Mouse (Mus musculus): ENCODE data around the gene Rimbp2. TPM values are rescaled to one million over a fixed set of nuclear protein-coding genes. Genes with fewer than 3 reads are reported as not detected.
A peak's percentile ranks its signal among the peaks of the same experiment; 100 is the strongest.

Gene Rimbp2
- total RNA-seq (2012; rRNA removed), result 1.2 TPM in 2 replicates

- TF ChIP-seq ZNF384 (IDR thresholded peaks at IDR 0.05; ENCODE audit: low read depth, low read length), result no peak
- Histone ChIP-seq H3K36me3 (ENCODE audit: control insufficient read depth, insufficient read depth, low read length, poor library complexity, severe bottlenecking) (no peaks in the 10 kb centered on the region), H3K9ac (ENCODE audit: insufficient read depth, low read depth, low read length, poor library complexity, severe bottlenecking) (peak within 1 kb of the TSS; percentile 1; the same call in 1 of the 2 replicates), H3K9me3 (ENCODE audit: control insufficient read depth, insufficient read depth, low read depth, low read length) (no peaks in the 10 kb centered on the region), H3K4me1 (ENCODE audit: control insufficient read depth in 2 of 2, insufficient read depth in 2 of 2, low read length in 2 of 2, poor library complexity in 1 of 2) (peaks cover 0 to 5% of the 10 kb centered on the region in 2 experiments; a peak in 1 of 4 replicates), H3K27ac (ENCODE audit: insufficient read depth, low read depth, low read length, poor library complexity, severe bottlenecking) (no peak within 1 kb of the TSS), H3K4me3 (ENCODE audit: insufficient read depth in 1 of 2, low read depth in 1 of 2, low read length in 2 of 2, poor library complexity in 1 of 2, severe bottlenecking in 1 of 2) (peak within 1 kb of the TSS; percentile 38 to 50)
- peak; percentile 54 for DNase-seq (ENCODE audit: low read depth, low spot score)
- in situ Hi-C loops (cut with MboI; ENCODE audit: low sequenced_read_pairs in 2 of 2, unreplicated experiment in 2 of 2), result no loop called here
These were observed at the start of gene Rimbp2 for GRCm38 (mm10) chr5:128953278-128954070. Rimbp2 (minus strand) TSS chr5:128953486.

DNA sequence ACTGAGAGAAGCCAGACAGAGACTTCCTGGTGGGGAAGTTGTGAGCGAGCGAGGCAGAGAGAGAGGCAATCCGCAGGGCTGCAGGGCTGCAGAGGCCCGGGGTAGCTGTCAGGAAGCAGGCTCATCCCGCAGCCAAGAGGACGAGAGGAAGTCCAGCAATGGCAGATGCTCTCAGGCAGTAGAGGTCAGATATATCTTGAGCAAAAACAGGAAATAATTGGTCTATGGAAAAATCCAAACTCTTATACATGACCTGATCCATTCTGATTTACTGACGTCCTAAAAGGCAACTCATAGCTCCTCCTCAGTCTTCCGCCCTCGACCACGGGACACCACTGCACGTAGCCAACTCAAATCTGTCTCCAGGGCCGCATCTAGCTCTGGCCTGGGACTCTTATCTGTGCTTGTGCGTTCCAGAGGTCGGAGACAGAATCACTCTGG lies 49.3 kb upstream of the Rimbp2 start:
- H3K9ac ChIP-seq (ENCODE audit: insufficient read depth, low read depth, low read length, poor library complexity, severe bottlenecking), result no peak overlapping the region
- H3K4me3 ChIP-seq (ENCODE audit: insufficient read depth in 1 of 2, low read depth in 1 of 2, low read length in 2 of 2, poor library complexity in 1 of 2, severe bottlenecking in 1 of 2), result no peak overlapping the region
- in situ Hi-C loops (cut with MboI; ENCODE audit: low sequenced_read_pairs in 2 of 2, unreplicated experiment in 2 of 2), result no loop called here
- H3K9me3 ChIP-seq (ENCODE audit: control insufficient read depth, insufficient read depth, low read depth, low read length), result no peaks in the 10 kb centered on the region
- H3K4me1 ChIP-seq (ENCODE audit: control insufficient read depth in 2 of 2, insufficient read depth in 2 of 2, low read length in 2 of 2, poor library complexity in 1 of 2), result peaks cover 0 to 19% of the 10 kb centered on the region in 2 experiments; a peak in 2 of 4 replicates
- peaks cover 3% of the 10 kb centered on the region; the same call in 1 of the 2 replicates for H3K36me3 ChIP-seq (ENCODE audit: control insufficient read depth, insufficient read depth, low read length, poor library complexity, severe bottlenecking)
- TF ChIP-seq ZNF384 (IDR thresholded peaks at IDR 0.05; ENCODE audit: low read depth, low read length) (no peak), MAFK (IDR thresholded peaks at IDR 0.05; ENCODE audit: insufficient read depth, low read depth, low read length) (no peak), ZC3H11A (IDR thresholded peaks at IDR 0.05; ENCODE audit: borderline replicate concordance, low read depth, low read length) (no peak)
- DNase-seq (ENCODE audit: low read depth, low spot score), result no peak
- no peak overlapping the region for H3K27ac ChIP-seq (ENCODE audit: insufficient read depth, low read depth, low read length, poor library complexity, severe bottlenecking)

DNA sequence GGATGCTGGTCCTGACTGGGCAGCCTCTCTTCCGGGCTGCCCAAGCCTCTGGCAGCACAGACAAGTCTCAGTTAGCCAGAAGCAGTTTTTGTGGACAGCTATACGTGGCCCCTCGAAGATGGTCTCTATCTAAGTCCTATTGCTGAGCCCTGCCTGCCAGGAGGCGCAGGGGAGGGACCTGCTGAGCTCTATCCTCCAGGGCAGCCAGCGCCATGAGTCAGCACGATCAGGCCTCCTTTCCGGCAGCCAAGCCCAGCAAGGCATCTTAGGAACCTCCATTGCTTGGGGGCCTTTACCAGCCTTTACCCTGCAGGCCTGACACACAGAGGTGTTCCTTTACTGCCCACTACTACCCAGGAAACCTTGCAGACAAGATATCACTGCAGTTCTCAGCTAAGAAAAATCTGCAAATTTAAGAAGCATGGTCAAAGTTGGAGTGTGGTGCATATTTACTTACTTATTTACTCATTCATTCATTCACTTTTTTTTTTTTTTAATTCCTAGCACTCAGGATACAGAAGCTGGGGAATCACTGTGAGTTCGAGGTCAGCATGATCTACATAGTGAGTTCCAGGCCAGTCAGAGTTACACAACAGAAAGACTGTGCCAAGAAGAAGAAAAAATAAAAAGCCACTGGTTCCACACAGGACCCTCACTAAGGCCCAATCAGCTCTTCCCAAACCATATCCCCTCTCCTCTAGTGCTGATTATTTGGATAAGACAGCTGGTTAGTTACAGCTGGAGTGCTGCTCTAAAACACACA lies 47.6 kb upstream of the Rimbp2 start:
- DNase-seq (ENCODE audit: low read depth, low spot score), result no peak
- in situ Hi-C loops (cut with MboI; ENCODE audit: low sequenced_read_pairs in 2 of 2, unreplicated experiment in 2 of 2), result no loop called here
- H3K27ac ChIP-seq (ENCODE audit: insufficient read depth, low read depth, low read length, poor library complexity, severe bottlenecking), result no peak overlapping the region
- no peaks in the 10 kb centered on the region for H3K9me3 ChIP-seq (ENCODE audit: control insufficient read depth, insufficient read depth, low read depth, low read length)
- peak overlapping the region in 1 of 2 experiments; percentile 29; a peak in 1 of 4 replicates for H3K4me3 ChIP-seq (ENCODE audit: insufficient read depth in 1 of 2, low read depth in 1 of 2, low read length in 2 of 2, poor library complexity in 1 of 2, severe bottlenecking in 1 of 2)
- peaks cover 3% of the 10 kb centered on the region; the same call in 1 of the 2 replicates for H3K36me3 ChIP-seq (ENCODE audit: control insufficient read depth, insufficient read depth, low read length, poor library complexity, severe bottlenecking)
- peak overlapping the region; percentile 62 for H3K9ac ChIP-seq (ENCODE audit: insufficient read depth, low read depth, low read length, poor library complexity, severe bottlenecking)
- TF ChIP-seq MAFK (IDR thresholded peaks at IDR 0.05; ENCODE audit: insufficient read depth, low read depth, low read length) (peak; percentile 55; the same call in 1 of the 2 replicates), HCFC1 (IDR thresholded peaks at IDR 0.05; ENCODE audit: borderline replicate concordance, insufficient read depth, low read length) (no peak), CHD2 (IDR thresholded peaks at IDR 0.05; ENCODE audit: low read depth, low read length) (no peak), ZNF384 (IDR thresholded peaks at IDR 0.05; ENCODE audit: low read depth, low read length) (no peak), ZC3H11A (IDR thresholded peaks at IDR 0.05; ENCODE audit: borderline replicate concordance, low read depth, low read length) (no peak)
- H3K4me1 ChIP-seq (ENCODE audit: control insufficient read depth in 2 of 2, insufficient read depth in 2 of 2, low read length in 2 of 2, poor library complexity in 1 of 2), result peaks cover 0 to 18% of the 10 kb centered on the region in 2 experiments; a peak in 1 of 4 replicates

DNA sequence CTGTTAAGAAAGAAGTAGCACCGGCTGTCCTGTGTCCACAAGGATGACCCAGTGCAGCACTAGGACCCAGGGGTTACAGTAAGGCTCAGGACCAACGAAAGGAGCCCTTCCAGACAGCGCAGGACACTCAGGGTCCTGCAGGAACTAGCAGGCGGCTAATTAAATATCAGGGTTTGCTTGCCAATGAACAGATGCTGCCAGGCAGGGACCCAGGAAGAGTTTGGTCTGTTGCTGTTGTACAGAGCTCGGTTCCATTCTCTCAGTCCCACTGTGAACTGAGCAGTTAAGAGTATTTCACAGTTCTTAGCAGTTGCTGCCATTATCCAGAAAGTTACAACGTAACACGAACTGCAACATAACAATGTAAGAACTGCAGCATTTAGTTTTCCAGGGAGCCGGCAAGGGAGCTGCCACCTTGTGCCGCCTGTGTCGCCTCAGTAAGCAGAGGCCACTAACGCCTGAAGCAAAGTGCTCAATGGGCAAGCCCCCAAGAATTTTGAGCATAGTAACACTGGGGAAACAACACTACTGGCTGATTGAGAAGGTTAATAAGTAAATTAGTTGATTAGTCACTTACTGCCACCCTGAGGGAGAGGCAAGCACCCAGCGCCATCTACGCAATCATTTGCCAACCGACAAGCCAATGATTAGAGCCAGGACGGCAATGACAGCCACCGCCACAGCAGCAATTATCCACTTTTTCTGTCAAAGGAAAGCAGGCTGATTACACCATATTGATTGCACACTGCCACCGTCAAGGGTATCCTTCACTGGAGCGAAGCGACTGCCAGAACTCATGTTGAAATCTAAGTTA lies 34.1 kb upstream of the Rimbp2 start:
- in situ Hi-C loops (cut with MboI; ENCODE audit: low sequenced_read_pairs in 2 of 2, unreplicated experiment in 2 of 2), result no loop called here
- Histone ChIP-seq H3K9ac (ENCODE audit: insufficient read depth, low read depth, low read length, poor library complexity, severe bottlenecking) (no peak overlapping the region), H3K9me3 (ENCODE audit: control insufficient read depth, insufficient read depth, low read depth, low read length) (no peaks in the 10 kb centered on the region), H3K4me3 (ENCODE audit: insufficient read depth in 1 of 2, low read depth in 1 of 2, low read length in 2 of 2, poor library complexity in 1 of 2, severe bottlenecking in 1 of 2) (no peak overlapping the region), H3K4me1 (ENCODE audit: control insufficient read depth in 2 of 2, insufficient read depth in 2 of 2, low read length in 2 of 2, poor library complexity in 1 of 2) (no peaks in the 10 kb centered on the region), H3K27ac (ENCODE audit: insufficient read depth, low read depth, low read length, poor library complexity, severe bottlenecking) (no peak overlapping the region), H3K36me3 (ENCODE audit: control insufficient read depth, insufficient read depth, low read length, poor library complexity, severe bottlenecking) (no peaks in the 10 kb centered on the region)
- no peak for DNase-seq (ENCODE audit: low read depth, low spot score)
- no peak for TF ChIP-seq ZC3H11A (IDR thresholded peaks at IDR 0.05; ENCODE audit: borderline replicate concordance, low read depth, low read length)
- no peak for TF ChIP-seq MAFK (IDR thresholded peaks at IDR 0.05; ENCODE audit: insufficient read depth, low read depth, low read length)
- no peak for TF ChIP-seq HCFC1 (IDR thresholded peaks at IDR 0.05; ENCODE audit: borderline replicate concordance, insufficient read depth, low read length)
- TF ChIP-seq CHD2 (IDR thresholded peaks at IDR 0.05; ENCODE audit: low read depth, low read length), result no peak
- no peak for TF ChIP-seq ZNF384 (IDR thresholded peaks at IDR 0.05; ENCODE audit: low read depth, low read length)

Measured in ES-E14 (cell line).